Mouse (Mus musculus): ENCODE results near the gene Coq5. TPM values are rescaled to one million over a fixed set of nuclear protein-coding genes. Genes with fewer than 3 reads are reported as not detected.

Gene Coq5
- polyA plus RNA-seq, 1 experiment from 2014 or later = 19.6 TPM

GRCm38 (mm10) chr5:115266340-115266739 is 13.1 kb upstream of the Coq5 start:
- WGBS (ENCODE audit: insufficient replicate concordance) = 71% methylated on average over 5 of the region's 5 CpGs
- DNase-seq (peak; percentile 40), ATAC-seq (peak; percentile 64)
- peak overlapping the region; percentile 92 for H3K27ac ChIP-seq (ENCODE audit: low read depth)
- peak overlapping the region; percentile 58 for H3K9ac ChIP-seq (replicated peaks)
- peak overlapping the region; percentile 28 for H3K4me3 ChIP-seq (ENCODE audit: low read depth, low read length)
- H3K9me3 ChIP-seq (ENCODE audit: low read length) = no peaks in the 10 kb centered on the region
- peaks cover 44% of the 10 kb centered on the region for H3K36me3 ChIP-seq (replicated peaks; ENCODE audit: insufficient read depth, low read length)
- no peak for TF ChIP-seq CTCF (IDR thresholded peaks at IDR 0.05; ENCODE audit: low read depth)
- no peak for TF ChIP-seq EP300 (IDR thresholded peaks at IDR 0.05; ENCODE audit: low read depth)
- H3K27me3 ChIP-seq (ENCODE audit: insufficient read depth, low read length) = no peaks in the 10 kb centered on the region
- H3K4me1 ChIP-seq (ENCODE audit: insufficient read depth) = peaks cover 64% of the 10 kb centered on the region
- peak overlapping the region; percentile 79 for H3K4me2 ChIP-seq (ENCODE audit: low read depth, low read length)

DNA sequence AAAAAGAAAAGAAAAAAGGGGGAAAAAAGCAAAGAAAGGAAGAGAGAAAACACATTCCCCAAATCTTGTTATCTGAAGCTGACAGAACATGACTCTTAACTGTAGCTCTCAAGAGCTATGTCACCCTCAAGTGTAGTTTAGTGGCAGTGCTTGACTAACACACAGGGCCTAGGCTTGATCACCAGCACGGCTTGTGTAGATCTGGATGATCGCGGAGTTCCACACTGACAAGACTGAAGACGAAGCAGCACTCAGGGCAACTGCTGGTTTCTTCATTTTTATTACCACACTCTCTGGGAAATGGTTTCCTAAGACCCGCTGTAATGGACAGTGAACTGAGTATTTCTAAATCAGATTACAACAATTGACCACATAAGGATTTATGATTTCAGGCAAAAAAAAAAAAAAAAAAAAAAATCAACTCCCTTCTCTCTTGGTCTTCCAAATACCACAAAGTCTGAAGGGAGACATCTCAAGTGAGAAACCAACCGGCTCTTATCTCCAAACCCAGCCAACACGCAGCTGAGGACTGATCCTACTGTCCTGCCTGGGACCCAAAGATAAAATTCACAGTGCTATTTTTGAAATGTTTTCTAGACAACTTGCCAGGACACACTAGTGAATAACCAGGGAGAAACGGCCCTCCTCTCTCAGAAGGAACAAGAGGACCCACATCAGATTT is 12.5 kb upstream of the Coq5 start:
- H3K36me3 ChIP-seq (replicated peaks; ENCODE audit: insufficient read depth, low read length) = peaks cover 43% of the 10 kb centered on the region
- H3K4me2 ChIP-seq (ENCODE audit: low read depth, low read length) = peak overlapping the region; percentile 79
- H3K9me3 ChIP-seq (ENCODE audit: low read length) = no peaks in the 10 kb centered on the region
- H3K9ac ChIP-seq (replicated peaks) = peak overlapping the region; percentile 58
- TF ChIP-seq CTCF (IDR thresholded peaks at IDR 0.05; ENCODE audit: low read depth) (no peak), EP300 (IDR thresholded peaks at IDR 0.05; ENCODE audit: low read depth) (peak; percentile 98)
- ATAC-seq = peak; percentile 80
- peak overlapping the region; percentile 92 for H3K27ac ChIP-seq (ENCODE audit: low read depth)
- H3K4me1 ChIP-seq (ENCODE audit: insufficient read depth) = peaks cover 64% of the 10 kb centered on the region
- WGBS (ENCODE audit: insufficient replicate concordance) = 45% methylated on average over 8 of the region's 8 CpGs
- H3K27me3 ChIP-seq (ENCODE audit: insufficient read depth, low read length) = no peaks in the 10 kb centered on the region
- H3K4me3 ChIP-seq (ENCODE audit: low read depth, low read length) = peak overlapping the region; percentile 28
- peak; percentile 65 for DNase-seq

DNA sequence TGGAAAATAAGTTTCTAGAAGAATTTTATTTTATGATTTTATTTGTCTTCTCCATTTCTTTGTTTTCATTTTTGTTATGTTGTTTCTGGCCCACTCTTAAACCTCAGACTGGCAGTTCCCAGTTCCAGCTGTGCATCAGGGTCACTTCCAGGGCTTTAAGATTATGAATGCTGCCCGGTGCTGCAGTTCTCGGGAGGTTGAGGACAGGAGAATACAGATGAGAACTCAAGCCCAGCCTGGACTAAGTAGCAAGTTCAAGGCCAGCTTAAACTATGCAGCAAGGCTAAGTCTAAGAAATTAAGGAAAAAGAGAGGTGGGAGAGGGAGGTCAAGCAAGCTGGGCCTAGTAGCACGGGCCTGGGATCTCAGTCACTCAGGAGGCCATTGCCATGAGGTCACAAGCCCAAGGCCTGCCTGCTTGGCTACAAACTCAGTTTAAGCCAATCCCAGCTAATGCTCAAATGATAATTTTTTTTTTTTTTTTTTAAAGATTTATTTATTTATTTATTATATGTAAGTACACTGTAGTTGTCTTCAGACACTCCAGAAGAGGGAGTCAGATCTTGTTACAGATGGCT is 11.9 kb upstream of the Coq5 start:
- 46% methylated on average over 3 of the region's 3 CpGs for WGBS (ENCODE audit: insufficient replicate concordance)
- TF ChIP-seq CTCF (IDR thresholded peaks at IDR 0.05; ENCODE audit: low read depth) (no peak), EP300 (IDR thresholded peaks at IDR 0.05; ENCODE audit: low read depth) (no peak)
- H3K27ac ChIP-seq (ENCODE audit: low read depth) = peak overlapping the region; percentile 92
- H3K9ac ChIP-seq (replicated peaks) = peak overlapping the region; percentile 39
- H3K4me1 ChIP-seq (ENCODE audit: insufficient read depth) = peaks cover 64% of the 10 kb centered on the region
- H3K4me2 ChIP-seq (ENCODE audit: low read depth, low read length) = peak overlapping the region; percentile 79
- DNase-seq (no peak), ATAC-seq (peak; percentile 25)
- H3K36me3 ChIP-seq (replicated peaks; ENCODE audit: insufficient read depth, low read length) = peaks cover 38% of the 10 kb centered on the region
- H3K27me3 ChIP-seq (ENCODE audit: insufficient read depth, low read length) = no peaks in the 10 kb centered on the region
- no peaks in the 10 kb centered on the region for H3K9me3 ChIP-seq (ENCODE audit: low read length)
- H3K4me3 ChIP-seq (ENCODE audit: low read depth, low read length) = 0 out of 2 replicates have a peak overlapping the region, but pooled peaks have one; percentile 8

- TF ChIP-seq EP300 (IDR thresholded peaks at IDR 0.05; ENCODE audit: low read depth) (no peak), CTCF (IDR thresholded peaks at IDR 0.05; ENCODE audit: low read depth) (no peak)
- peaks cover 32% of the 10 kb centered on the region for H3K36me3 ChIP-seq (replicated peaks; ENCODE audit: insufficient read depth, low read length)
- no peaks in the 10 kb centered on the region for H3K9me3 ChIP-seq (ENCODE audit: low read length)
- H3K4me2 ChIP-seq (ENCODE audit: low read depth, low read length) = peak overlapping the region; percentile 79
- no peaks in the 10 kb centered on the region for H3K27me3 ChIP-seq (ENCODE audit: insufficient read depth, low read length)
- DNase-seq = no peak
- peak overlapping the region; percentile 95; the same call in 1 of the 2 replicates for H3K4me3 ChIP-seq (ENCODE audit: low read depth, low read length)
- H3K9ac ChIP-seq (replicated peaks) = peak overlapping the region; percentile 33; the same call in 1 of the 2 replicates
- 34% methylated on average over 3 of the region's 3 CpGs for WGBS (ENCODE audit: insufficient replicate concordance)
- peak; percentile 1; the same call in 1 of the 2 replicates for ATAC-seq
- peaks cover 67% of the 10 kb centered on the region for H3K4me1 ChIP-seq (ENCODE audit: insufficient read depth)
- peak overlapping the region; percentile 92 for H3K27ac ChIP-seq (ENCODE audit: low read depth)
Observed at GRCm38 (mm10) chr5:115268266-115268665, 11.2 kb upstream of the Coq5 start.

- DNase-seq (no peak), ATAC-seq (no peak)
- Histone ChIP-seq H3K36me3 (replicated peaks; ENCODE audit: insufficient read depth, low read length) (peaks cover 24% of the 10 kb centered on the region), H3K4me3 (ENCODE audit: low read depth, low read length) (peak overlapping the region; percentile 95), H3K27me3 (ENCODE audit: insufficient read depth, low read length) (no peaks in the 10 kb centered on the region), H3K4me2 (ENCODE audit: low read depth, low read length) (peak overlapping the region; percentile 79), H3K9ac (replicated peaks) (peak overlapping the region; percentile 98), H3K27ac (ENCODE audit: low read depth) (peak overlapping the region; percentile 92), H3K9me3 (ENCODE audit: low read length) (no peaks in the 10 kb centered on the region), H3K4me1 (ENCODE audit: insufficient read depth) (peaks cover 63% of the 10 kb centered on the region)
- TF ChIP-seq CTCF (IDR thresholded peaks at IDR 0.05; ENCODE audit: low read depth) (no peak), EP300 (IDR thresholded peaks at IDR 0.05; ENCODE audit: low read depth) (no peak)
- 90% methylated on average over 1 of the region's 1 CpGs for WGBS (ENCODE audit: insufficient replicate concordance)
Observed at GRCm38 (mm10) chr5:115269969-115270368, 9.5 kb upstream of the Coq5 start.

Data from liver, postnatal 0 days (tissue).